ENCODE assay signal across 8 mouse cellular contexts in genomic region chr15:80705828-80706549, GRCm38 (mm10). TPM values are rescaled to one million over a fixed set of nuclear protein-coding genes. Genes with fewer than 3 reads are reported as not detected.
DNase-seq lines count a peak whose midpoint lies in the region; ATAC-seq and TF ChIP-seq lines count a peak whose summit lies in the region.

No protein-coding gene starts in this region.

- H3K27ac ChIP-seq in intestine, postnatal 0 days (ENCODE audit: low read depth, low read length) = no peak overlapping the region
- peak overlapping the region; percentile 46 for H3K27ac ChIP-seq in limb, embryonic 12.5 days

- ATAC-seq in cerebellum, adult (ENCODE audit: insufficient number of reproducible peaks, low FRiP score, low TSS enrichment) = no peak
- no peak for ATAC-seq in intestine, postnatal 0 days
- ATAC-seq in limb, embryonic 12.5 days (ENCODE audit: insufficient number of reproducible peaks, insufficient read depth, low FRiP score, low TSS enrichment, low read depth) = no peak

- no peak for TF ChIP-seq POLR2A in myocyte (IDR thresholded peaks at IDR 0.05; ENCODE audit: insufficient read length, low read depth)

- H3K9me3 ChIP-seq in intestine, postnatal 0 days (ENCODE audit: control insufficient read depth) = no peaks in the 10 kb centered on the region
- no peaks in the 10 kb centered on the region for H3K9me3 ChIP-seq in limb, embryonic 12.5 days

- 27% methylated on average over 18 of the region's 18 CpGs for WGBS in intestine, postnatal 0 days
- 29% methylated on average over 18 of the region's 18 CpGs for WGBS in limb, embryonic 12.5 days

- H3K4me1 ChIP-seq in intestine, postnatal 0 days (replicated peaks; ENCODE audit: control insufficient read depth, insufficient read depth, low read length) = peaks cover 15% of the 10 kb centered on the region; the same call in 1 of the 2 replicates
- H3K4me1 ChIP-seq in limb, embryonic 12.5 days (replicated peaks) = peaks cover 17% of the 10 kb centered on the region

- no peak overlapping the region for H3K9ac ChIP-seq in intestine, postnatal 0 days (ENCODE audit: low read depth, low read length)
- H3K9ac ChIP-seq in limb, embryonic 12.5 days (replicated peaks) = no peak overlapping the region

- H3K4me3 ChIP-seq in intestine, postnatal 0 days (ENCODE audit: low read depth, low read length) = peak overlapping the region; percentile 29
- peak overlapping the region; percentile 19 for H3K4me3 ChIP-seq in limb, embryonic 12.5 days (replicated peaks)
- no peak overlapping the region for H3K4me3 ChIP-seq in myocyte

- intact Hi-C loops in gastrocnemius, postnatal 36 days (cut with DNase I) = loop anchor here (5.0 kb wide), 4 partner anchors 76 to 241 kb away; partner anchors contain the start of gene Adsl

- no peaks in the 10 kb centered on the region for H3K27me3 ChIP-seq in intestine, postnatal 0 days (replicated peaks; ENCODE audit: control insufficient read depth, insufficient read depth, low read length)
- 0 out of 2 replicates have a peak, but pooled peaks cover 2% of the 10 kb centered on the region for H3K27me3 ChIP-seq in limb, embryonic 12.5 days
- peaks cover 13% of the 10 kb centered on the region for H3K27me3 ChIP-seq in myocyte (ENCODE audit: control insufficient read depth, insufficient read depth, insufficient read length)

- peak overlapping the region; percentile 76 for H3K4me2 ChIP-seq in intestine, postnatal 0 days (replicated peaks; ENCODE audit: low read depth)
- peak overlapping the region; percentile 52 for H3K4me2 ChIP-seq in limb, embryonic 12.5 days
- H3K4me2 ChIP-seq in myocyte (ENCODE audit: low read depth) = peak overlapping the region; percentile 94

- peak; percentile 83 for DNase-seq in cerebellum, adult 11 months
- peak; percentile 69 for DNase-seq in embryo, embryonic 11.5 days (ENCODE audit: low read depth, low spot score)
- peak; percentile 76 to 80 for DNase-seq in gastrocnemius, postnatal 36 days
- peak; percentile 76 to 91 for DNase-seq in spleen, postnatal 4 days (ENCODE audit: low spot score in 2 of 2)

- H3K79me2 ChIP-seq in myocyte (ENCODE audit: control insufficient read depth, insufficient read depth) = no peaks in the 10 kb centered on the region

- peak; percentile 93 for TF ChIP-seq CTCF in intestine, postnatal 0 days (IDR thresholded peaks at IDR 0.05; ENCODE audit: low read depth)

- no peaks in the 10 kb centered on the region for H3K36me3 ChIP-seq in intestine, postnatal 0 days (ENCODE audit: control insufficient read depth, insufficient read depth)
- no peaks in the 10 kb centered on the region for H3K36me3 ChIP-seq in limb, embryonic 12.5 days
- H3K36me3 ChIP-seq in myocyte (ENCODE audit: control insufficient read depth, insufficient read depth) = no peaks in the 10 kb centered on the region

- no peak overlapping the region for H3ac ChIP-seq in myocyte (ENCODE audit: control insufficient read depth, insufficient read length)

TF ChIP-seq in myocyte, 11 proteins besides CTCF, POLR2A, EP300 and RAD21:
- TF ChIP-seq MYOG (IDR thresholded peaks at IDR 0.05; ENCODE audit: control insufficient read depth in 1 of 3, insufficient read depth in 1 of 3, insufficient read length in 2 of 3, low read depth in 2 of 3) (peak in 1 of 3 experiments; percentile 11), MYOD1 (IDR thresholded peaks at IDR 0.05; ENCODE audit: control insufficient read depth in 1 of 3, insufficient read length in 2 of 3, low read depth in 2 of 3) (peak in 1 of 3 experiments; percentile 1), TCF12 (IDR thresholded peaks at IDR 0.05; ENCODE audit: insufficient read depth, poor library complexity, severe bottlenecking) (no peak)

RNA-seq across cellular contexts. Expression of gene Tnrc6b, which starts 5.1 kb away (rescaled TPM):
- total RNA-seq in gastrocnemius, postnatal 36 days (2021) = 10 to 100 TPM; 38.3 to 51.1 TPM
- polyA plus RNA-seq in intestine, postnatal 0 days (2015; fragmentation: Nextera tagmentation; extraction: Ambion mirVana) = 6.5 and 8.9 TPM in 2 replicates
- polyA plus RNA-seq in limb, embryonic 12.5 days (2016; fragmentation: Nextera tagmentation; extraction: Ambion mirVana) = 36.7 and 41.0 TPM in 2 replicates
- 8.9 TPM for polyA plus RNA-seq in myocyte (2012; fragmentation: generic; extraction: Trizol)

RNA-seq across cellular contexts. Expression of gene Fam83f, which starts 34.3 kb away (rescaled TPM):
- under 1 TPM; 0.20 to 0.22 TPM for total RNA-seq in gastrocnemius, postnatal 36 days (2021)
- polyA plus RNA-seq in intestine, postnatal 0 days (2015; fragmentation: Nextera tagmentation; extraction: Ambion mirVana) = 19.0 and 24.4 TPM in 2 replicates
- polyA plus RNA-seq in limb, embryonic 12.5 days (2016; fragmentation: Nextera tagmentation; extraction: Ambion mirVana) = 1.3 and 1.4 TPM in 2 replicates
- not detected for polyA plus RNA-seq in myocyte (2012; fragmentation: generic; extraction: Trizol)
